Mouse (Mus musculus) heart, postnatal 0 days (tissue): Measurements from ENCODE around the gene Raver1. TPM values are rescaled to one million over a fixed set of nuclear protein-coding genes. Genes with fewer than 3 reads are reported as not detected.

Experiments used
- ATAC-seq: fragments of 200-750 bp; cut with Nextera tagmentation; 2 replicates; pipeline ENCODE4 v1.8.0; 2017; ENCODE audit warnings: low read depth, moderate number of reproducible peaks, moderate library complexity; ENCODE audit not compliant: insufficient read depth
- DNase-seq: peaks from one replicate; pipeline ENCODE4 v3.0.0-alpha.2; 2016; ENCODE audit warnings: low spot score
- H3K27ac ChIP-seq: fragments of 300-500 bp; sonication (generic); 2 replicates; pipeline ENCODE4 v1.5.1; 2014; ENCODE audit warnings: low read depth, mild to moderate bottlenecking
- H3K27me3 ChIP-seq: fragments of 300-500 bp; sonication (generic); 2 replicates; pipeline ENCODE4 v1.6.1; 2014; ENCODE audit warnings: low read length, mixed read lengths; ENCODE audit not compliant: control insufficient read depth, insufficient read depth
- H3K36me3 ChIP-seq: fragments of 300-500 bp; sonication (generic); replicated peaks from 2 replicates; pipeline ENCODE4 v1.6.1; 2014; ENCODE audit warnings: low read length, mixed read lengths; ENCODE audit not compliant: control insufficient read depth, insufficient read depth
- H3K4me1 ChIP-seq: fragments of 300-500 bp; sonication (generic); 2 replicates; pipeline ENCODE4 v1.6.1; 2014; ENCODE audit warnings: antibody characterized with exemption; ENCODE audit not compliant: control insufficient read depth, insufficient read depth
- H3K4me2 ChIP-seq: fragments of 300-500 bp; sonication (generic); 2 replicates; pipeline ENCODE4 v1.6.1; 2014; ENCODE audit warnings: low read depth, mild to moderate bottlenecking, low read length, moderate library complexity
- H3K4me3 ChIP-seq: fragments of 300-500 bp; sonication (generic); 2 replicates; pipeline ENCODE4 v1.5.1; 2014; ENCODE audit warnings: low read depth, low read length
- H3K9ac ChIP-seq: fragments of 300-500 bp; sonication (generic); replicated peaks from 2 replicates; pipeline ENCODE4 v1.6.1; 2014; ENCODE audit warnings: low read depth, low read length, mixed read lengths
- H3K9me3 ChIP-seq: fragments of 300-500 bp; sonication (generic); replicated peaks from 2 replicates; pipeline ENCODE4 v1.6.1; 2016; ENCODE audit warnings: low read length; ENCODE audit not compliant: control insufficient read depth
- CTCF ChIP-seq: IDR thresholded peaks from 2 replicates; pipeline ENCODE4 v1.5.1; 2016; ENCODE audit warnings: antibody characterized with exemption, control low read depth, low read depth
- EP300 ChIP-seq: IDR thresholded peaks from 2 replicates; pipeline ENCODE4 v1.6.1; 2016; ENCODE audit warnings: antibody characterized with exemption, low read depth
- WGBS: fragments of 180-500 bp; shearing (Covaris S2); extraction: QIAGEN DNeasy Blood & Tissue Kit; methylation state at CpG from one replicate; pipeline ENCODE4 v1.1.7; 2014; 5-methylcytosine and 5-hydroxymethylcytosine counted together
- polyA plus RNA-seq: library from polyadenylated mRNA; unstranded; fragments of >200 nt; fragmentation: Nextera tagmentation; extraction: Ambion mirVana; gene quantifications from 2 replicates; pipeline ENCODE4 v1.2.1, GENCODE M21; 2015
- total RNA-seq: library from RNA; depleted of rRNA; stranded (reverse); fragments of >200 nt; gene quantifications from 2 replicates; pipeline ENCODE4 v1.2.3, GENCODE M21; 2014; ENCODE audit warnings: low replicate concordance

Raver1 gene
- total and polyA plus RNA-seq, 2 experiments from 2014 or later = 15.5 to 40.8 TPM

- 3% methylated on average over 34 of the region's 35 CpGs for whole genome bisulfite sequencing
- 0 out of 2 replicates have a peak within 1 kb of the TSS, but pooled peaks have one; percentile 1 for H3K9ac ChIP-seq
- peak within 1 kb of the TSS; percentile 54 for H3K4me3 ChIP-seq
- 0 out of 2 replicates have a peak, but pooled peaks cover 5% of the 10 kb centered on the region for H3K36me3 ChIP-seq
- H3K4me2 ChIP-seq = peak within 1 kb of the TSS; percentile 84
- H3K27ac ChIP-seq = no peak within 1 kb of the TSS
- no peak for ATAC-seq
- no peaks in the 10 kb centered on the region for H3K9me3 ChIP-seq
- TF ChIP-seq EP300 (no peak), CTCF (no peak)
- DNase-seq = no peak
- H3K27me3 ChIP-seq = peaks cover 63% of the 10 kb centered on the region
- peaks cover 44% of the 10 kb centered on the region for H3K4me1 ChIP-seq
Observed at GRCm38 (mm10) chr9:21031896-21032351, 59.9 kb downstream of the Raver1 start, which contains the start of gene Icam5. Gene Icam5 (plus strand): TSS chr9:21032073.

DNA sequence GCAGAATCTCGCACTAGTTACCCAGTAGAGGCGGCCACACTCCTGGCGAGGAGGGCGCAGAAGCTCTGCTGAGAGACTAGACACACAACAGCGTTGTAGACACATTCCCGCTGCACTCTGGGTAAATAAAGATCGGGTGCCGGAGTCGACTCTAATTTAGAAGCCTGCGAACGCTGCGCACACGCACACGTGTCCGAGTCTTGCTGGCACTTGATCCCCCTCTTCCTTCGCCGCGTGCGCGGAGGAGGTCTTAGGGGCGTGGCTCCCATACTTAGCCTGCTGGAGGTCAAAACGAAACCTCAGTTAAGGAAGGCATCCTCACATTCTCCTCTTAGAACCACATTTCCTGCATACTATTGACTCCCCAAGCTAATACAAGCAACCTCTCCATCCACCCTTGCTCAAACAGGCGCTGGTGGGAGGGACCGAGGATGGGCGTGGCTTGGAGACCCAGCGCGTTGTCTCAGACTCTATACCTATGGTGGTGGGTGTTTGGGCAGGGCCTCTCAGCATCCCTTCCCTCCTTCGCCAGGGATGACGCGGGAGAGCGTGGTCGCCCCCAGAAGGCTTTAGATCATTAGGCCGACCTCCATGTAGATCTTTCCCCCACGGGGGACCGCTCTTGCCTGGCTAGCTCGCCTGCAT lies 60.4 kb downstream of the Raver1 start:
- Histone ChIP-seq H3K9ac (no peak overlapping the region), H3K4me3 (peak overlapping the region; percentile 54), H3K36me3 (0 out of 2 replicates have a peak, but pooled peaks cover 5% of the 10 kb centered on the region), H3K4me2 (peak overlapping the region; percentile 77), H3K27me3 (peaks cover 57% of the 10 kb centered on the region), H3K9me3 (no peaks in the 10 kb centered on the region), H3K4me1 (peaks cover 38% of the 10 kb centered on the region), H3K27ac (no peak overlapping the region)
- DNase-seq = peak; percentile 51
- ATAC-seq = peak; percentile 28
- WGBS = under 1% methylated on average over 36 of the region's 36 CpGs
- TF ChIP-seq CTCF (no peak), EP300 (no peak)

GRCm38 (mm10) chr9:21030781-21031250 lies 61.0 kb downstream of the Raver1 start:
- Histone ChIP-seq H3K36me3 (0 out of 2 replicates have a peak, but pooled peaks cover 5% of the 10 kb centered on the region), H3K9me3 (no peaks in the 10 kb centered on the region), H3K4me3 (peak overlapping the region; percentile 54), H3K9ac (no peak overlapping the region), H3K4me1 (peaks cover 38% of the 10 kb centered on the region), H3K4me2 (peak overlapping the region; percentile 77), H3K27me3 (peaks cover 52% of the 10 kb centered on the region), H3K27ac (no peak overlapping the region)
- WGBS = under 1% methylated on average over 13 of the region's 13 CpGs
- peak; percentile 61 for TF ChIP-seq CTCF
- no peak for TF ChIP-seq EP300
- ATAC-seq (peak; percentile 73), DNase-seq (peak; percentile 90)

GRCm38 (mm10) chr9:21030055-21030600 lies 61.7 kb downstream of the Raver1 start:
- H3K36me3 ChIP-seq = 0 out of 2 replicates have a peak, but pooled peaks cover 5% of the 10 kb centered on the region
- TF ChIP-seq EP300 (no peak), CTCF (no peak)
- H3K27me3 ChIP-seq = peaks cover 45% of the 10 kb centered on the region
- H3K9ac ChIP-seq = no peak overlapping the region
- DNase-seq (no peak), ATAC-seq (no peak)
- H3K27ac ChIP-seq = no peak overlapping the region
- H3K4me3 ChIP-seq = peak overlapping the region; percentile 54
- 21% methylated on average over 22 of the region's 22 CpGs for WGBS
- H3K4me1 ChIP-seq = peaks cover 38% of the 10 kb centered on the region
- no peaks in the 10 kb centered on the region for H3K9me3 ChIP-seq
- peak overlapping the region; percentile 77 for H3K4me2 ChIP-seq

DNA sequence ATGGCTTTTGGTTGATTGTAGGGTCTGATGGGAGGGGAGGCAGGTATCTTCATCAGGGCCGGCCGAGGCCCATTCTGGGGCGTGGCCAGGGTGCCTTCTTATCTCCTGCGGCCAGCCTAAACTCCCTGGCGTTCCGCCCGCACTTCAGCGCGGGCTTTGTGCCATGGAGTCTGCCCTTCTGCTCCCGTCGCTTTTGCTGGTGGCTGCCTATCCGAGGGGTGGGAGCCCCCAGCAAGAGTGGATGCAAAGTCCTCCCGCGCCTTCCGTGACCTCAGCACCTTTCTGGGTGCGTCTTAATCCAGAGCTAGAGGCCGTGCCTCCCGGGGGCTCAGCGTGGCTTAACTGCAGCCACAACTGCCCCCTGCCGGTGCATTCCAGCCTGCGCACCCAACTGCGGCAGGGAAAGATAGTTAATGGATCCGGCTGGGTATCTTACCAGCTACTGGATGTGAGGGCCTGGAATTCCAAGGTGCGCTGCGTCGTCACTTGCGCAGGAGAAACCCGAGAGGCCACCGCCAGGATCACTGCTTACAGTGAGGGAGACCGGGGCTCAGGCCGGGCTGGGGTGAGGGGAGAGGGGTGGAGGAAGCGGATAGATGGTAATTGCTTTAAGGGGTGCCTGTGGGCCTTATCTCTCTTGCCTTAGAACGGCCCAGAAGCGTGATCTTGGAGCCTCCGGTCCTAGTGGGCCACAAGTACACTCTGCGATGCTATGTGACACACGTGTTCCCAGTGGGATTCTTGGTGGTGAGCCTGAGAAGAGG lies 62.3 kb downstream of the Raver1 start, which contains the start of gene Icam4:
TSS of gene Icam4 (plus strand) at position 83 of the 764 bp plus-strand sequence.
- DNase-seq = peak; percentile 77
- peak; percentile 42 for ATAC-seq
- H3K27me3 ChIP-seq = peaks cover 38% of the 10 kb centered on the region
- WGBS = 1% methylated on average over 37 of the region's 37 CpGs
- no peaks in the 10 kb centered on the region for H3K9me3 ChIP-seq
- H3K27ac ChIP-seq = no peak within 1 kb of the TSS
- peak; percentile 75 for TF ChIP-seq CTCF
- TF ChIP-seq EP300 = no peak
- peak within 1 kb of the TSS; percentile 77 for H3K4me2 ChIP-seq
- H3K9ac ChIP-seq = no peak within 1 kb of the TSS
- peak within 1 kb of the TSS; percentile 54 for H3K4me3 ChIP-seq
- H3K4me1 ChIP-seq = peaks cover 38% of the 10 kb centered on the region
- H3K36me3 ChIP-seq = 0 out of 2 replicates have a peak, but pooled peaks cover 5% of the 10 kb centered on the region
